Mouse (Mus musculus) R1 (cell line): ENCODE data around the gene Zbtb42.
A peak's percentile ranks its signal among the peaks of the same experiment; 100 is the strongest.

Source experiments
- DNase-seq: peaks from one replicate; pipeline ENCODE4 v3.0.0-alpha.2; 2018; ENCODE audit warnings: low read depth, low spot score

Zbtb42 gene

GRCm38 (mm10) chr12:112661327-112661605 lies 17.4 kb upstream of the Zbtb42 start:
- DNase-seq, result no peak

- DNase-seq, result no peak
These were observed 16.8 kb upstream of the Zbtb42 start for GRCm38 (mm10) chr12:112661851-112662250.

GRCm38 (mm10) chr12:112663303-112663702 lies 15.3 kb upstream of the Zbtb42 start:
- no peak for DNase-seq

- no peak for DNase-seq
These were observed 14.9 kb upstream of the Zbtb42 start for GRCm38 (mm10) chr12:112663716-112664115.

- no peak for DNase-seq
These were observed 14.5 kb upstream of the Zbtb42 start for GRCm38 (mm10) chr12:112664124-112664523.

- no peak for DNase-seq
These were observed 14.0 kb upstream of the Zbtb42 start for GRCm38 (mm10) chr12:112664656-112665055.

GRCm38 (mm10) chr12:112665445-112665844 lies 13.2 kb upstream of the Zbtb42 start:
- DNase-seq, result no peak

- no peak for DNase-seq
These were observed 12.6 kb upstream of the Zbtb42 start for GRCm38 (mm10) chr12:112665881-112666544.

- no peak for DNase-seq
These were observed 10.9 kb upstream of the Zbtb42 start for GRCm38 (mm10) chr12:112667619-112668297.

GRCm38 (mm10) chr12:112670718-112671393 lies 7.8 kb upstream of the Zbtb42 start:
- DNase-seq, result no peak

- DNase-seq, result peak; percentile 80
These were observed 6.7 kb upstream of the Zbtb42 start for GRCm38 (mm10) chr12:112671891-112672290.

- DNase-seq, result peak; percentile 52
These were observed 5.7 kb upstream of the Zbtb42 start for GRCm38 (mm10) chr12:112672744-112673575.

GRCm38 (mm10) chr12:112673576-112674091 lies 5.0 kb upstream of the Zbtb42 start:
- no peak for DNase-seq

- peak; percentile 64 for DNase-seq
These were observed 4.3 kb upstream of the Zbtb42 start, which contains the start of gene Akt1 for GRCm38 (mm10) chr12:112674132-112675011. Akt1 (minus strand) TSS chr12:112674884.

- DNase-seq, result peak; percentile 96
These were observed 3.2 kb upstream of the Zbtb42 start for GRCm38 (mm10) chr12:112675245-112676035.

GRCm38 (mm10) chr12:112677076-112677475 lies 1.6 kb upstream of the Zbtb42 start:
- no peak for DNase-seq

- no peak for DNase-seq
These were observed 579 bp upstream of the Zbtb42 start for GRCm38 (mm10) chr12:112677943-112678554.

GRCm38 (mm10) chr12:112679027-112679996 lies 684 bp downstream of the Zbtb42 start:
- peak; percentile 53 for DNase-seq
